Comparison of ENCODE assay signal across 8 mouse cellular contexts in genomic region chr3:79842165-79842564, GRCm38 (mm10). TPM values are rescaled to one million over a fixed set of nuclear protein-coding genes. Genes with fewer than 3 reads are reported as not detected.
DNase-seq lines count a peak whose midpoint lies in the region; ATAC-seq lines count a peak whose summit lies in the region.

No protein-coding gene starts in this region.

- ATAC-seq in erythroid progenitor cell, adult 5-6 weeks (replicated peaks; ENCODE audit: low FRiP score, poor library complexity, severe bottlenecking) = no peak

- DNase-seq in gastrocnemius, adult 18-20 months (ENCODE audit: low spot score) = peak; percentile 36
- no peak for DNase-seq in gastrocnemius, postnatal 25 days
- peak; percentile 31 for DNase-seq in c-Kit-negative CD71-positive TER-119-positive erythroid progenitor cells, embryonic 14.5 days (ENCODE audit: low read depth, low spot score)
- DNase-seq in heart, adult 9 months (ENCODE audit: low spot score in 2 of 2) = peak; percentile 28 to 33
- DNase-seq in kidney, adult 9 months = peak; percentile 88
- peak; percentile 68 for DNase-seq in lung, postnatal 10 days
- DNase-seq in retina, adult 2 months (ENCODE audit: low read depth, low spot score) = peak; percentile 62

RNA-seq across cellular contexts. Expression of gene Tmem144, which starts 10.4 kb away (rescaled TPM):
- 1 to 10 TPM in 1 of 2 experiments, under 1 TPM in 1; 0.69 to 1.4 TPM for total RNA-seq in gastrocnemius, adult 18-20 months (2021)
- total RNA-seq in gastrocnemius, postnatal 25 days (2021) = 1 to 10 TPM; 1.3 to 3.4 TPM
- total RNA-seq in erythroid progenitor cell, adult 5-6 weeks (2015; ENCODE audit: low replicate concordance) = 1.1 TPM in 1 of 2 replicates, not detected in the other
- not detected in 2 replicates for total RNA-seq in erythroid progenitor cell, adult 5-6 weeks (2017; ENCODE audit: low replicate concordance)

RNA-seq across cellular contexts. Expression of gene Fam198b, which starts 42.2 kb away (rescaled TPM):
- 1 to 10 TPM; 4.4 to 5.4 TPM for total RNA-seq in gastrocnemius, adult 18-20 months (2021)
- 10 to 100 TPM; 10.2 to 13.3 TPM for total RNA-seq in gastrocnemius, postnatal 25 days (2021)
- not detected in 2 replicates for total RNA-seq in erythroid progenitor cell, adult 5-6 weeks (2015; ENCODE audit: low replicate concordance)
- not detected in 2 replicates for total RNA-seq in erythroid progenitor cell, adult 5-6 weeks (2017; ENCODE audit: low replicate concordance)

Comparison
In these comparisons a context has a peak if more than half of its experiments do, and no peak if none do; other contexts are left out.
1. RNA of gene Fam198b, which starts 42.2 kb away (total RNA-seq): 10.2 to 13.3 TPM in gastrocnemius, postnatal 25 days and 4.4 to 5.4 TPM in gastrocnemius, adult 18-20 months; not detected in erythroid progenitor cell, adult 5-6 weeks; every median in the first group is over 4 times any median in the second.